Mouse (Mus musculus) splenic B cell, adult 2 months (primary cell): ENCODE measurements around the gene Zfp688.
"Not testable (repeated sequence)": the region's sequence is repeated elsewhere in the genome, so short reads cannot be mapped to it uniquely, and the experiment has no call there.

Source experiments
- DNase-seq: peaks from one replicate; pipeline ENCODE4 v3.0.0-alpha.2; 2011; ENCODE audit warnings: low read depth, low spot score
- H3K27me3 ChIP-seq: 2 replicates; pipeline ENCODE4 v1.6.1; 2012; ENCODE audit warnings: mild to moderate bottlenecking, low read length, moderate library complexity, mixed read lengths; ENCODE audit not compliant: control insufficient read depth, poor library complexity, insufficient read depth, severe bottlenecking
- H3K36me3 ChIP-seq: 2 replicates; pipeline ENCODE4 v1.6.1; 2012; ENCODE audit warnings: mild to moderate bottlenecking, low read length, moderate library complexity, mixed read lengths; ENCODE audit not compliant: control insufficient read depth, poor library complexity, insufficient read depth, severe bottlenecking

Zfp688 gene

DNA sequence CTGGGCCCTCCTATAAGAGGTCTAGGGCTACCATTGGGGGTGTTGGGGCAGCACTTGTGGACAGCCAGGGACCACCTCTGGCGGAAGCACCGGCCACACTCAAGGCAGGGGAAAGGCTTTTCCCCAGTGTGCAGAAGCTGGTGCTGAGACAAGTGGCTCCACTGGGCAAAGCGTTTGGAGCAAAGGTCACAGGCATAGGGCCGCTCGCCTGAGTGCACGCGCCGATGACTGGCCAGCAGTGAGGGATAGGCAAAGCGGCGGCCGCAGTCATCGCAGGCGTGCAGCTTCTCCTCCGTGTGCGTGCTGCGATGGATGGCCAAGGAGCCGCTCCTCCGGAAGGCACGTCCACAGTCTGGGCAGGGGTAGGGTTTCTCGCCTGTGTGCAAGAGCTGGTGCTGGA, 22.1 kb upstream of the Zfp688 start:
- H3K36me3 ChIP-seq: peaks cover 2% of the 10 kb centered on the region; the same call in 1 of the 2 replicates
- no peak for DNase-seq

GRCm38 (mm10) chr7:127437724-127438123, 15.9 kb upstream of the Zfp688 start:
- peak; percentile 58 for DNase-seq
- Histone ChIP-seq H3K27me3 (no peaks in the 10 kb centered on the region), H3K36me3 (no peaks in the 10 kb centered on the region)

More for the DNA sequence above, 22.1 kb upstream of the Zfp688 start:
- H3K27me3 ChIP-seq: no peaks in the 10 kb centered on the region

DNA sequence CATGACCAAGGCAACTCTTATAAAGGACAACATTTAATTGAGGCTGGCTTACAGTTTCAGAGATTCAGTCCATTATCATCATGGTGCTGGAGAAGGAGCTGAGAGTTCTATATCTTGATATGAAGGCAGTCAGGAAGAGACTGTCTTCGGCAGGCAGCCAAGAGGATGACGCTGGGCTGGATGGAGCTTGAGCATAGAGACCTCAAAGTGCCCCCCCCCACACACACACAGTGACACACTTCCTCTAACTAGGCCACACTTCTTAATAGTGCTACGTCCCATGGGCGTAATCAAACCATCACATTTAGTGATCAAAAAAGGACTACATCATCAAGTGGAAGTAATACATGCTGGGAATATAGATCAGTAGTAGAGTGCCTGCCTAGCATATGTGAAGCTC, 13.3 kb upstream of the Zfp688 start:
- DNase-seq: no peak
- H3K36me3 ChIP-seq: no peaks in the 10 kb centered on the region
- no peaks in the 10 kb centered on the region for H3K27me3 ChIP-seq

- no peak for DNase-seq
- Histone ChIP-seq H3K27me3 (no peaks in the 10 kb centered on the region), H3K36me3 (no peaks in the 10 kb centered on the region)
Measured at GRCm38 (mm10) chr7:127426354-127426753, 4.5 kb upstream of the Zfp688 start.

- Histone ChIP-seq H3K27me3 (no peaks in the 10 kb centered on the region), H3K36me3 (no peaks in the 10 kb centered on the region)
- DNase-seq: no peak
Measured at GRCm38 (mm10) chr7:127425911-127426310, 4.0 kb upstream of the Zfp688 start.

GRCm38 (mm10) chr7:127425291-127425690, 3.4 kb upstream of the Zfp688 start:
- no peaks in the 10 kb centered on the region for H3K36me3 ChIP-seq
- DNase-seq: no peak
- H3K27me3 ChIP-seq: no peaks in the 10 kb centered on the region

GRCm38 (mm10) chr7:127422247-127422646, 379 bp upstream of the Zfp688 start:
- Histone ChIP-seq H3K36me3 (no peaks in the 10 kb centered on the region; the same call in 1 of the 2 replicates), H3K27me3 (no peaks in the 10 kb centered on the region)
- no peak for DNase-seq

GRCm38 (mm10) chr7:127411418-127411817, 10.4 kb downstream of the Zfp688 start:
- DNase-seq: no peak
- Histone ChIP-seq H3K27me3 (no peaks in the 10 kb centered on the region), H3K36me3 (no peaks in the 10 kb centered on the region)

GRCm38 (mm10) chr7:127406002-127406987, 15.6 kb downstream of the Zfp688 start, which contains the start of gene Zfp764:
Gene Zfp764, minus strand, starts transcription at chr7:127406822.
- H3K36me3 ChIP-seq, H3K27me3 ChIP-seq: not testable (repeated sequence)
- DNase-seq: peak; percentile 92

DNA sequence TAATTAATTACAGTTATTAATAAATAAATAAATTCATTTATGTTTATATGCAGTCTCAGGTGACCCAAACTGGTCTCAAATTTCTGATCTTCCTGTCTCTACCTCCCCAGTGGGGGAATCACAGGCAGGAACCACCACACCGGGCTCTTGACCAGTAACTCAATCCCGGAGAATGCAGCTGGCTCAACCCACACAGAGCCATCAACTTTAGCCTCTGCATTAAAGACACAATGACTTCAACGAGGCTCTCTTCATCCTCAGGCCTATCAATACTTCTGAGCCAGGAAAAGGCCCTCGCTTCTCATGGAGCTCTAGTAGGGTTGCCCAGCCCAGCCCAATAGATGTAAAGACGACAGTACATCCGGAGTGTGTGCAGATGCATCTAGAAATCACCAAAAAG, 17.8 kb downstream of the Zfp688 start:
- H3K27me3 ChIP-seq, DNase-seq, H3K36me3 ChIP-seq: not testable (repeated sequence)

GRCm38 (mm10) chr7:127402980-127403379, 18.9 kb downstream of the Zfp688 start:
- H3K27me3 ChIP-seq: no peaks in the 10 kb centered on the region
- no peak for DNase-seq
- H3K36me3 ChIP-seq: no peaks in the 10 kb centered on the region

DNA sequence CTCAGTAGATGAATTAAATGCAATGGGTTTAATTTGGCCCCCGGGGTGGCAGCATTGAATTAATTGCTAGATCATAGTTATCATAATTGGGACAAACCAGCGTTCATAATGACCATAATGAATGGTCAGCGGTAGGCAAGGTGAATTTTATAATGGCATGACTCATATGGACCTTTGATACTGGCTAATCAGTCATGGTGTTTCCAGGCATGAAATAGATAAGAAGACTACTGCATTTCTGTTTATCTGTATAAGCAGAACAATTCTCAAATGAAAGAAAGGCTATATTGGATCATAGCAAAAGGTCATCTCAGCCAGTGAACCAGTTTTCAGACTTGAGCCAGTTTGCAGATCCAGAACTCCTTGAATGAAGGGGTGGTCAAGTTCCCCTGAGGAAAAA, 21.5 kb downstream of the Zfp688 start:
- DNase-seq: no peak
- Histone ChIP-seq H3K36me3 (no peaks in the 10 kb centered on the region), H3K27me3 (no peaks in the 10 kb centered on the region)

DNA sequence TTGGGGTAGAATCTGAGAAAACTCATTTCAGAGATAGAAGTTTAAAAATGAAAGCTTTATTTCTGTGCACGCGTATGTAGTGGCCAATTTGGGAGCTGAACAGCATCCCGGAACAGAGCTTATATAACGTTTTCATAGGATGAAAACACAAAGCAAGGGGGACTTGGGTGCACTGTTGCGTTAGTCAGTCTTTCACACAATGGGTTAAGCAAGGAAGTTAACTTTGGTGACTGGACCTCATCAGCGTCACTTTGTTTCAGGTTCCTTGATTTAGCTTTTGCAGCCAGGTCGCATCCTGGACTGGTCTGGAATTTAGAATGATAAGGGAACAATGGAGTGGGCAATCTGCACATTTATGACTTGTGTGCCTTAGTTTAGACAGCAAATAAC, 27.9 kb downstream of the Zfp688 start:
- DNase-seq: no peak
- H3K27me3 ChIP-seq: no peaks in the 10 kb centered on the region
- 0 out of 2 replicates have a peak, but pooled peaks cover 2% of the 10 kb centered on the region for H3K36me3 ChIP-seq

GRCm38 (mm10) chr7:127393157-127393943, 28.5 kb downstream of the Zfp688 start, which contains the start of gene E430018J23Rik:
Gene E430018J23Rik, minus strand, starts transcription at chr7:127393629.
- Histone ChIP-seq H3K27me3 (no peaks in the 10 kb centered on the region), H3K36me3 (0 out of 2 replicates have a peak, but pooled peaks cover 2% of the 10 kb centered on the region)
- peak; percentile 98 for DNase-seq
